Mouse (Mus musculus) midbrain, embryonic 11.5 days (tissue): ENCODE measurements at regions not wholly inside any gene's neighbourhood (a gene's known extent, or its start where the extent isn't known, plus 50 kb on each side); places are given as distances from the start of the nearest gene placed in this dataset.

Experiments used
- ATAC-seq: fragments of 200-750 bp; cut with Nextera tagmentation; 2 replicates; pipeline ENCODE4 v1.8.0; 2017; ENCODE audit warnings: moderate TSS enrichment, moderate library complexity; ENCODE audit not compliant: low FRiP score
- DNase-seq: peaks from one replicate; pipeline ENCODE4 v3.0.0; 2015; ENCODE audit warnings: low spot score; ENCODE audit errors: missing footprints
- H3K27ac ChIP-seq: fragments of 300-500 bp; sonication (generic); 2 replicates; pipeline ENCODE4 v1.5.1; 2014; ENCODE audit warnings: low read depth, low read length
- H3K27me3 ChIP-seq: fragments of 300-500 bp; sonication (generic); 2 replicates; pipeline ENCODE4 v1.6.1; 2014; ENCODE audit warnings: mild to moderate bottlenecking, low read length, moderate library complexity, mixed read lengths; ENCODE audit not compliant: control insufficient read depth, insufficient read depth
- H3K36me3 ChIP-seq: fragments of 300-500 bp; sonication (generic); 2 replicates; pipeline ENCODE4 v1.6.1; 2014; ENCODE audit warnings: mild to moderate bottlenecking, low read length, moderate library complexity, mixed read lengths; ENCODE audit not compliant: control insufficient read depth, insufficient read depth
- H3K4me1 ChIP-seq: fragments of 300-500 bp; sonication (generic); 2 replicates; pipeline ENCODE4 v1.6.1; 2014; ENCODE audit warnings: low read length; ENCODE audit not compliant: control insufficient read depth, insufficient read depth
- H3K4me2 ChIP-seq: fragments of 300-500 bp; sonication (generic); 2 replicates; pipeline ENCODE4 v1.6.1; 2014; ENCODE audit warnings: mild to moderate bottlenecking, moderate library complexity
- H3K4me3 ChIP-seq: fragments of 300-500 bp; sonication (generic); 2 replicates; pipeline ENCODE4 v1.5.1; 2014; ENCODE audit warnings: low read depth, low read length
- H3K9ac ChIP-seq: fragments of 300-500 bp; sonication (generic); 2 replicates; pipeline ENCODE4 v1.6.1; 2014; ENCODE audit warnings: low read length
- H3K9me3 ChIP-seq: fragments of 300-500 bp; sonication (generic); 2 replicates; pipeline ENCODE4 v1.6.1; 2016; ENCODE audit warnings: low read length; ENCODE audit not compliant: control insufficient read depth
- WGBS: fragments of 180-500 bp; shearing (Covaris S2); extraction: QIAGEN DNeasy Blood & Tissue Kit; methylation state at CpG from one replicate; pipeline ENCODE4 v1.1.7; 2014; 5-methylcytosine and 5-hydroxymethylcytosine counted together

DNA sequence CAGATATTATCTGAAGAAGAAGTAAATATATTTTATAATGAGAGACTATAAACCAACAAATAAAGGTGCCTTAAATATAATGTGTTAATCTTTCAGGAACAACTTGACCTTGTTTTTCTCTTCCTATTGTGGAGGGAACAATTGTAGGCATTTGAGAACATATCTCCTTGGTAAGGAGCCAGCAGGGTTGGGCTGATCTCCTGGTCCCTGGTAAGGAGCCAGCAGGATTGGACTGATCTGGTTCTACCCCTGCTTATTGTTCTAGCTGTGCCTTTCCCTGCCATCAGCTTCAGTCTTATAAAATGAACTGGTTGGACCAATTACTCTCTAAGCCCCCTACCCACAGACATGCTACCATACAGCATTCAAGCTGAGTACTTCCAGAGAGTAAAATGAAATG is 187.7 kb upstream of the Gria1 start:
- no peaks in the 10 kb centered on the region for H3K36me3 ChIP-seq
- DNase-seq (no peak), ATAC-seq (no peak)
- no peaks in the 10 kb centered on the region for H3K9me3 ChIP-seq
- H3K27me3 ChIP-seq = no peaks in the 10 kb centered on the region
- no peak overlapping the region for H3K4me2 ChIP-seq
- no peaks in the 10 kb centered on the region for H3K4me1 ChIP-seq
- no peak overlapping the region for H3K9ac ChIP-seq
- H3K4me3 ChIP-seq = no peak overlapping the region
- H3K27ac ChIP-seq = no peak overlapping the region

DNA sequence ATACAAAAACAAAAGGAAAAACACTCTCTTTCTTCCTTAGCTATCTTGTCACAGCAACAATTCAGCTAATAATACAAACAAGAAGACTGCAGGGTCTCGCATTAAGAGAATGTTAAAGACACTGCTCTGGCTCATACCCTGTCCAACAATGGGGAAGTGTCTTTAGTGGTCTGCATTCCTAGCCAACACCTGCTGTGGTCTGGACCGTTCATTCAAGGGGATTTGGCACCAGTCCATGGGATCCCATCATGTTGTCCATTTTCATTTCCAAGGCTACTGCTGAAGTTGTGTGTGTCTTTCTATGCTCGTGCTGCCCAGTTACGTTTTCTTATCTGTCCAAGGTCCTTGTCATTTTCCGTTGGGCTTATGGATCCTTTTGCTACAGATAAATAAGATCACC is 183.7 kb upstream of the Gria1 start:
- 89% methylated on average over 5 of the region's 5 CpGs for WGBS
- Histone ChIP-seq H3K9me3 (no peaks in the 10 kb centered on the region), H3K4me3 (no peak overlapping the region), H3K27ac (no peak overlapping the region), H3K27me3 (no peaks in the 10 kb centered on the region), H3K4me2 (no peak overlapping the region), H3K9ac (no peak overlapping the region), H3K36me3 (no peaks in the 10 kb centered on the region), H3K4me1 (no peaks in the 10 kb centered on the region)
- DNase-seq (peak; percentile 60), ATAC-seq (no peak)

DNA sequence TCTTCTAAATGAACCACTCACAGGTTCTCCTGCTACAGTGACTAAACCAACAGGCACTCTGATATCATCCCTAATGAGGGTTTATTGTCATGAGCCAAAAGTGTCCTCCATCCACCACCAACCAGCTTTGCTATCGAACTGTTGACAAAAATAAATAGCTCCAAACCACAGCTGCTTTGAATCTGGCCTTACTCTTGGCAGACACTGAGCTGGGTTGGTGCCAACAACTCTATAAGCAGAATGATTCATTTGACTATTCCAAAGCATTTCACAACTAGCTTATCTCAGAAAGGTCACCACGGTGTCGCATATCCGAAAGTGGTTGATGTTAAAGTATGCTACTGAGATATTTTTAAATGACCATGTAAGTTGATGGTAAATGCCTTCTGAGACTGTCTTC is 148.5 kb upstream of the Gria1 start:
- WGBS = 84% methylated on average over 4 of the region's 4 CpGs
- Histone ChIP-seq H3K27ac (no peak overlapping the region), H3K36me3 (no peaks in the 10 kb centered on the region), H3K4me3 (no peak overlapping the region), H3K4me1 (no peaks in the 10 kb centered on the region), H3K9me3 (no peaks in the 10 kb centered on the region), H3K27me3 (no peaks in the 10 kb centered on the region), H3K4me2 (no peak overlapping the region), H3K9ac (no peak overlapping the region)
- ATAC-seq (no peak), DNase-seq (no peak)

DNA sequence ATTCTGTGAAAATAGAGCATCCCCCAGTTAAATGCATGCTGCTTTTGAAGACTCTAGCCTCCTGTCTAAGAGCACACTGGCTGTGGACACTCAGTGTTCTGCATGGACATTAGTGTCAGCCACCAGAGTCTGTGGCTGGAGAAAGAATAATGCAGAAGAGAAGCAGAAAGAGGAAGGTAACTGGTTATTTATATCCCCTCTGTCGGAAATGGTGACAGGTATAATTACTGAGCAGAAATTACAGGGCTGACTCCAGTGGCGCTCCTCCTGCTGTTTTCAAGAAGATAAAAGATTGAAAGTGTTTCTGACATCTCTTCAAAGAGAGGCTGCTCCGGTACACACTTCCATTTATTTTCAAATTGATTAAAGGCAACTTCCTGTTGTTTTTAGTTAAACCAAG is 139.5 kb upstream of the Gria1 start:
- Histone ChIP-seq H3K4me3 (no peak overlapping the region), H3K4me1 (no peaks in the 10 kb centered on the region), H3K27ac (no peak overlapping the region), H3K9me3 (no peaks in the 10 kb centered on the region), H3K36me3 (no peaks in the 10 kb centered on the region), H3K9ac (no peak overlapping the region), H3K27me3 (no peaks in the 10 kb centered on the region), H3K4me2 (no peak overlapping the region)
- DNase-seq (no peak), ATAC-seq (no peak)
- WGBS = 77% methylated on average over 3 of the region's 3 CpGs

DNA sequence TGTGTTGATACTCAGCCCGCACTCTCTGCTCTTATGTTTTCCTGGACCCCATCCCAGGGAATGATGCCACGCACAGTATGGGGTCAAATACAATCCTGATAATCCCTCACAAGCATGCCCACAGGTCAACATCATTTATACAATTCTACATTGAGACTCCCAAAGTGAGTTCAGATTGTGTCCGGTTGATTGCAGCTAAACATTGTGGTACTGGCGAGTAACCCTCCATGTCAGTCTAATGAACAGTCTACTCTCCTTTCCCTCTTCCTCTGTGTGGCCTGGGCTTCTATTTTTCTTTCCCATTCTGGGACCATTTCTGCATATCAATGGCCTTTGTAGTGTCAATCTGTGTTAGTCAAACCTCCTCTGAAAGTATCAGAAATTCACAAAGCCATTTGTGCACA is 112.6 kb upstream of the Gria1 start:
- H3K4me2 ChIP-seq = no peak overlapping the region
- 30% methylated on average over 4 of the region's 4 CpGs for WGBS

DNA sequence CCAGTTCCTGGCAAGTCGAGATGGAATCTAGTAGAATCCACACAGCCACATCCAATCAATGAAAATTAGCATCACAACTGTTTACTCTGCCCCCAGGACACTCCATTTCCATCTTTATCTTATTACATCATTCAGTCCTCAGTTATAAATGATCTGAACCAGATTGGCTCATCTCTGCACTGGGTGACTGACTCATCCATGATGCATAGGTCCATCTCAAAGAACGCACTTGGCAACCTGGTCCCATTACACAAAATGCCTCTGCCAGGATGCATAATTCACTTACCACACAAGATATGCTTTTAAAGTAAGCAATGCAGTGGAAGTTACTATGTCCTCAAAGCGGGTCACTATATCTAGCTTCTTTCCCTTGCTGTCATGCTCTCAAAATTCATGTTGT is 110.0 kb upstream of the Gria1 start:
- ATAC-seq = no peak
- Histone ChIP-seq H3K9me3 (no peaks in the 10 kb centered on the region), H3K4me3 (no peak overlapping the region), H3K36me3 (no peaks in the 10 kb centered on the region), H3K4me1 (peaks cover 4% of the 10 kb centered on the region; the same call in 1 of the 2 replicates), H3K4me2 (no peak overlapping the region), H3K9ac (no peak overlapping the region), H3K27me3 (peaks cover under 1% of the 10 kb centered on the region; the same call in 1 of the 2 replicates), H3K27ac (no peak overlapping the region)
- no peak for DNase-seq
- 76% methylated on average over 3 of the region's 3 CpGs for WGBS

More for the DNA sequence above, 112.6 kb upstream of the Gria1 start:
- Histone ChIP-seq H3K4me1 (peaks cover 4% of the 10 kb centered on the region; the same call in 1 of the 2 replicates), H3K27me3 (peaks cover 2% of the 10 kb centered on the region; the same call in 1 of the 2 replicates), H3K27ac (no peak overlapping the region), H3K4me3 (no peak overlapping the region), H3K9ac (no peak overlapping the region), H3K36me3 (no peaks in the 10 kb centered on the region), H3K9me3 (no peaks in the 10 kb centered on the region)
- ATAC-seq (peak; percentile 76), DNase-seq (peak; percentile 92)

DNA sequence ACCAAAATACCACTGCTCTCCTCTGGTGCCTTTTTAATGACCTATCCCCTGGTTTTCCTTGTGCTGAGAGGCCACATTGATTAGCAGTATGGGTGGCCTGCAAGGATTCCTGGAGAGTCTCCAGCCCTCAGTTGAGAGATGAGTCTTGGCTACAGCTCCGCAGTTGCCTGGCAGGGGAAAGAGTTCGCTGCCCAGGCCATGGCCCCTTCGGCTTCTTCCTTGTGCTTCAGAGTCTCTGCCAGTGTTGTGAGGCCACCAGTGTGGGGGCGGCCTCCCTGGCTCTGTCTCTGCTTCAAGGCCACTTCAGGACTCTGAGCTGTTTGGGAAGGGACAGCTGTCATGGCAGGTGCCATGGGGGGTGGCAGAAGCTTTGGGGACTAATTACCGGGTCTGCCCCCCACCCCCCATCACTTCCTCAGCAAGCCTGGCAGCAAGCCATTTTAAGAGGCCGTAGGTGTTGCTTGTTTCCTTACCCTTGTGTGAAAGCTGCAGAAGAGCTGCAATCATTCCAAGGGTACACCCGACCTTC is 85.8 kb upstream of the Gria1 start:
- Histone ChIP-seq H3K4me1 (no peaks in the 10 kb centered on the region), H3K9me3 (no peaks in the 10 kb centered on the region), H3K27ac (no peak overlapping the region), H3K9ac (no peak overlapping the region), H3K36me3 (no peaks in the 10 kb centered on the region), H3K4me2 (no peak overlapping the region), H3K4me3 (no peak overlapping the region), H3K27me3 (no peaks in the 10 kb centered on the region)
- WGBS = 84% methylated on average over 7 of the region's 7 CpGs
- DNase-seq (no peak), ATAC-seq (no peak)

DNA sequence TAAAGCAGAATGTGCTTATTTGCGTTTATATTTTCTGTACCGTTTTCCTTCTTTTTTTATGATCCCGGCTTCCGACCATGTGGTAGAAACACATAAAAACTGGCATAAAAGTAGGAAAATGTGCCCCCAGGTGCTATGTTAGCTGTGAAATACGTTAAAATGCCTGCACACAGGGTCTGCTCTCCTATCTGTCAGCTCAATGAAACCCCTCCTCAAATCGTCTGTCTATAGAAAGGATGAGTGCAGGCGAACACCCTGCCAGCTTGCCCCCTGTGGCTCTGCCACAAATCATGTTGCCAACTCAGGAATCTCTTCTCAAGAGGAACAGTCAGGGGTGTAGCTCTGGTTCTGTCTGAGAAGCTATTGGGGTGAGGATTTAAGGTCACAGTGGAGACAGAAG is 78.4 kb upstream of the Gria1 start:
- H3K4me2 ChIP-seq = no peak overlapping the region
- no peaks in the 10 kb centered on the region for H3K27me3 ChIP-seq
- H3K4me3 ChIP-seq = no peak overlapping the region
- WGBS = 82% methylated on average over 7 of the region's 7 CpGs
- H3K27ac ChIP-seq = no peak overlapping the region
- no peaks in the 10 kb centered on the region for H3K4me1 ChIP-seq
- H3K36me3 ChIP-seq = no peaks in the 10 kb centered on the region
- no peaks in the 10 kb centered on the region for H3K9me3 ChIP-seq
- DNase-seq (no peak), ATAC-seq (no peak)
- H3K9ac ChIP-seq = no peak overlapping the region

DNA sequence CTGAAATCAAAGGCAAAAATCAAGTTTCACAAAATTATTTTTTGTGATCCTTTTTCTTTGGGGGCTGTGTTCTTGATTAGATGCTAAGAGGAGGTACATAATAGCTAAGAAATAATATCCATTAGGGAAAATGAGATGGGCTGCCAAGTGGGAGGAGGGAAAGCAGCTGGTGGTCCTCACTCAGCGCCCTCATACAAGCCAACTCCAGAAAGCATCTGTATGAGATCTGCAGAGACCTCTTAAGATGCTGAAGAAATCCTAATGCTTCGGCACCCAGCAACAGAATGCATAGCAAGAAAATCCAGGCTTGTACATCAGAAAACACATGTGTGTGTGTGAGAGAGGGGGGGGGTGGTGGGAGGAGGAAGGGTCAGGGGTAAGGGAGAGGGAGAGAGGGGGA is 58.8 kb upstream of the Gria1 start:
- Histone ChIP-seq H3K9me3 (no peaks in the 10 kb centered on the region), H3K4me2 (no peak overlapping the region), H3K9ac (no peak overlapping the region), H3K27ac (no peak overlapping the region), H3K36me3 (no peaks in the 10 kb centered on the region), H3K27me3 (no peaks in the 10 kb centered on the region), H3K4me1 (no peaks in the 10 kb centered on the region), H3K4me3 (no peak overlapping the region)
- no peak for ATAC-seq
- no peak for DNase-seq
- 81% methylated on average over 2 of the region's 2 CpGs for WGBS

DNA sequence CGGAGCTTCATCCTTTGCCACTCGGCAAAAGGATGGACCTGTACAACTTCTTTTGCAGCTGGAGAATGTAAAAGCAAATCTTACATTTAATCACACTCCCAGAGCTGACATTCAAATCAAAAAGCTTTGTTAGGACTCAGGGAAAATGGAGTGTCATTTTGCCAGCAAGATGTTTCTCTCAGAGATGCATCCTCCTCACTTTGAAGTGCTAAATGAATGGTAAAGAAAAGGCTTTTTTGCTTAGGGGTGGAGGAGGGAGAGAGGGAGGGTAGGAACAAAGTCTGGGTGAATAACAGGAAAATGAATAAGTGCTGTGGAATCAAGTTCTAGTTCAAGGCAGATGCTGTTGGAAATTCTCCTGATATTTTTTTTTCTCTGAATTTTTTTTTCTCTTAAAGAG is 53.4 kb upstream of the Gria1 start:
- WGBS = 95% methylated on average over 2 of the region's 2 CpGs
- H3K27me3 ChIP-seq = no peaks in the 10 kb centered on the region
- ATAC-seq (no peak), DNase-seq (no peak)
- H3K4me3 ChIP-seq = no peak overlapping the region
- H3K9me3 ChIP-seq = no peaks in the 10 kb centered on the region
- H3K27ac ChIP-seq = no peak overlapping the region
- H3K9ac ChIP-seq = no peak overlapping the region
- no peak overlapping the region for H3K4me2 ChIP-seq
- H3K36me3 ChIP-seq = no peaks in the 10 kb centered on the region
- no peaks in the 10 kb centered on the region for H3K4me1 ChIP-seq
